Mouse (Mus musculus) kidney, adult 2 months (tissue): ENCODE data around the gene Rexo1.

ENCODE experiments used
- CTCF ChIP-seq: fragments of 200-500 bp; conservative IDR thresholded peaks from 2 replicates; pipeline ENCODE4 v1.5.1; 2011; ENCODE audit warnings: low read depth, mild to moderate bottlenecking, control low read depth, low read length, moderate library complexity, mixed read lengths; ENCODE audit not compliant: insufficient read depth, insufficient read length
- POLR2A ChIP-seq: fragments of 200-500 bp; IDR thresholded peaks from one replicate; pipeline ENCODE4 v1.6.1; 2011; ENCODE audit warnings: low read depth, low read length, control low read depth

- TF ChIP-seq CTCF (no peak), POLR2A (no peak)
Measured at GRCm38 (mm10) chr10:80547539-80547938, 13.8 kb downstream of the Rexo1 start.
